Mouse (Mus musculus): Measurements from ENCODE around the gene Eml5. TPM values are rescaled to one million over a fixed set of nuclear protein-coding genes. Genes with fewer than 3 reads are reported as not detected.

Gene Eml5
- polyA plus RNA-seq (2015; fragmentation: Nextera tagmentation; extraction: Ambion mirVana): 4.4 and 5.0 TPM in 2 replicates

GRCm38 (mm10) chr12:98900881-98901801, at the start of gene Eml5:
TSS of gene Eml5 (minus strand) at chr12:98901484.
- Histone ChIP-seq H3K9me3 (no peaks in the 10 kb centered on the region), H3K27me3 (replicated peaks) (peaks cover 16% of the 10 kb centered on the region), H3K9ac (peak within 1 kb of the TSS; percentile 88), H3K4me1 (peaks cover 11% of the 10 kb centered on the region), H3K36me3 (no peaks in the 10 kb centered on the region), H3K27ac (replicated peaks) (peak within 1 kb of the TSS; percentile 71), H3K4me2 (peak within 1 kb of the TSS; percentile 89), H3K4me3 (peak within 1 kb of the TSS; percentile 88)
- peak; percentile 88 for ATAC-seq (ENCODE audit: extremely low read depth, insufficient number of reproducible peaks, low FRiP score, low TSS enrichment)
- WGBS: under 1% methylated on average over 76 of the region's 101 CpGs

GRCm38 (mm10) chr12:98932856-98933255, 31.6 kb upstream of the Eml5 start:
- H3K36me3 ChIP-seq: no peaks in the 10 kb centered on the region
- H3K9me3 ChIP-seq: no peaks in the 10 kb centered on the region
- 100% methylated on average over 1 of the region's 1 CpGs for WGBS
- no peaks in the 10 kb centered on the region for H3K27me3 ChIP-seq (replicated peaks)
- no peak for ATAC-seq (ENCODE audit: extremely low read depth, insufficient number of reproducible peaks, low FRiP score, low TSS enrichment)
- H3K4me2 ChIP-seq: no peak overlapping the region
- no peak overlapping the region for H3K4me3 ChIP-seq
- no peak overlapping the region for H3K9ac ChIP-seq
- H3K4me1 ChIP-seq: no peaks in the 10 kb centered on the region
- no peak overlapping the region for H3K27ac ChIP-seq (replicated peaks)

GRCm38 (mm10) chr12:98932441-98932840, 31.2 kb upstream of the Eml5 start:
- Histone ChIP-seq H3K9ac (no peak overlapping the region), H3K4me2 (no peak overlapping the region), H3K36me3 (no peaks in the 10 kb centered on the region), H3K4me1 (no peaks in the 10 kb centered on the region), H3K27ac (replicated peaks) (no peak overlapping the region), H3K9me3 (no peaks in the 10 kb centered on the region), H3K27me3 (replicated peaks) (no peaks in the 10 kb centered on the region), H3K4me3 (no peak overlapping the region)
- no peak for ATAC-seq (ENCODE audit: extremely low read depth, insufficient number of reproducible peaks, low FRiP score, low TSS enrichment)
- WGBS: 87% methylated on average over 4 of the region's 4 CpGs

- no peaks in the 10 kb centered on the region for H3K4me1 ChIP-seq
- WGBS: 82% methylated on average over 4 of the region's 4 CpGs
- H3K9me3 ChIP-seq: no peaks in the 10 kb centered on the region
- no peak for ATAC-seq (ENCODE audit: extremely low read depth, insufficient number of reproducible peaks, low FRiP score, low TSS enrichment)
- no peak overlapping the region for H3K27ac ChIP-seq (replicated peaks)
- H3K4me2 ChIP-seq: no peak overlapping the region
- H3K9ac ChIP-seq: no peak overlapping the region
- no peak overlapping the region for H3K4me3 ChIP-seq
- no peaks in the 10 kb centered on the region for H3K27me3 ChIP-seq (replicated peaks)
- no peaks in the 10 kb centered on the region for H3K36me3 ChIP-seq
Measured at GRCm38 (mm10) chr12:98931174-98931573, 29.9 kb upstream of the Eml5 start.

GRCm38 (mm10) chr12:98920194-98920991, 19.1 kb upstream of the Eml5 start, which contains the start of gene Ttc8:
TSS of gene Ttc8 (plus strand) at chr12:98920574.
- peaks cover 16% of the 10 kb centered on the region for H3K27me3 ChIP-seq (replicated peaks)
- peak within 1 kb of the TSS; percentile 58 for H3K27ac ChIP-seq (replicated peaks)
- 0 out of 2 replicates have a peak, but pooled peaks cover 5% of the 10 kb centered on the region for H3K4me1 ChIP-seq
- H3K4me3 ChIP-seq: peak within 1 kb of the TSS; percentile 73
- no peaks in the 10 kb centered on the region for H3K9me3 ChIP-seq
- peak within 1 kb of the TSS; percentile 88 for H3K9ac ChIP-seq
- peak; percentile 82 for ATAC-seq (ENCODE audit: extremely low read depth, insufficient number of reproducible peaks, low FRiP score, low TSS enrichment)
- peak within 1 kb of the TSS; percentile 78 for H3K4me2 ChIP-seq
- WGBS: under 1% methylated on average over 35 of the region's 35 CpGs
- H3K36me3 ChIP-seq: no peaks in the 10 kb centered on the region

GRCm38 (mm10) chr12:98910096-98910495, 8.8 kb upstream of the Eml5 start:
- no peak overlapping the region for H3K9ac ChIP-seq
- no peaks in the 10 kb centered on the region for H3K36me3 ChIP-seq
- H3K9me3 ChIP-seq: no peaks in the 10 kb centered on the region
- no peak overlapping the region for H3K4me3 ChIP-seq
- no peaks in the 10 kb centered on the region for H3K27me3 ChIP-seq (replicated peaks)
- H3K4me2 ChIP-seq: peak overlapping the region; percentile 29; the same call in 1 of the 2 replicates
- ATAC-seq (ENCODE audit: extremely low read depth, insufficient number of reproducible peaks, low FRiP score, low TSS enrichment): no peak
- WGBS: 42% methylated on average over 9 of the region's 9 CpGs
- H3K27ac ChIP-seq (replicated peaks): peak overlapping the region; percentile 77
- H3K4me1 ChIP-seq: peaks cover 16% of the 10 kb centered on the region

- H3K36me3 ChIP-seq: no peaks in the 10 kb centered on the region
- 69% methylated on average over 5 of the region's 5 CpGs for WGBS
- peaks cover 15% of the 10 kb centered on the region for H3K4me1 ChIP-seq
- H3K4me2 ChIP-seq: no peak overlapping the region
- H3K27ac ChIP-seq (replicated peaks): no peak overlapping the region
- ATAC-seq (ENCODE audit: extremely low read depth, insufficient number of reproducible peaks, low FRiP score, low TSS enrichment): no peak
- H3K4me3 ChIP-seq: no peak overlapping the region
- H3K9me3 ChIP-seq: no peaks in the 10 kb centered on the region
- H3K9ac ChIP-seq: no peak overlapping the region
- H3K27me3 ChIP-seq (replicated peaks): 0 out of 2 replicates have a peak, but pooled peaks cover 1% of the 10 kb centered on the region
Measured at GRCm38 (mm10) chr12:98905466-98905865, 4.2 kb upstream of the Eml5 start.

- 2% methylated on average over 31 of the region's 31 CpGs for WGBS
- Histone ChIP-seq H3K4me1 (peaks cover 11% of the 10 kb centered on the region), H3K27me3 (replicated peaks) (peaks cover 16% of the 10 kb centered on the region), H3K4me3 (peak overlapping the region; percentile 88), H3K27ac (replicated peaks) (no peak overlapping the region), H3K9ac (peak overlapping the region; percentile 88), H3K9me3 (no peaks in the 10 kb centered on the region), H3K4me2 (peak overlapping the region; percentile 89), H3K36me3 (no peaks in the 10 kb centered on the region)
- 0 out of 2 replicates have a peak, but pooled peaks have one; percentile 4 for ATAC-seq (ENCODE audit: extremely low read depth, insufficient number of reproducible peaks, low FRiP score, low TSS enrichment)
Measured at GRCm38 (mm10) chr12:98900341-98900880, 873 bp downstream of the Eml5 start.

- no peaks in the 10 kb centered on the region for H3K36me3 ChIP-seq
- peak overlapping the region; percentile 89 for H3K4me2 ChIP-seq
- peaks cover 11% of the 10 kb centered on the region for H3K4me1 ChIP-seq
- H3K4me3 ChIP-seq: peak overlapping the region; percentile 88
- peak overlapping the region; percentile 88 for H3K9ac ChIP-seq
- 76% methylated on average over 6 of the region's 6 CpGs for WGBS
- H3K27ac ChIP-seq (replicated peaks): no peak overlapping the region
- peaks cover 16% of the 10 kb centered on the region for H3K27me3 ChIP-seq (replicated peaks)
- no peak for ATAC-seq (ENCODE audit: extremely low read depth, insufficient number of reproducible peaks, low FRiP score, low TSS enrichment)
- H3K9me3 ChIP-seq: no peaks in the 10 kb centered on the region
Measured at GRCm38 (mm10) chr12:98899676-98900075, 1.6 kb downstream of the Eml5 start.

- no peak overlapping the region for H3K9ac ChIP-seq
- no peak for ATAC-seq (ENCODE audit: extremely low read depth, insufficient number of reproducible peaks, low FRiP score, low TSS enrichment)
- no peak overlapping the region for H3K27ac ChIP-seq (replicated peaks)
- H3K4me2 ChIP-seq: no peak overlapping the region
- no peak overlapping the region for H3K4me3 ChIP-seq
- peaks cover 16% of the 10 kb centered on the region for H3K27me3 ChIP-seq (replicated peaks)
- WGBS: 77% methylated on average over 1 of the region's 1 CpGs
- H3K36me3 ChIP-seq: no peaks in the 10 kb centered on the region
- peaks cover 11% of the 10 kb centered on the region for H3K4me1 ChIP-seq
- H3K9me3 ChIP-seq: no peaks in the 10 kb centered on the region
Measured at GRCm38 (mm10) chr12:98896761-98897160, 4.5 kb downstream of the Eml5 start.

- no peaks in the 10 kb centered on the region for H3K4me1 ChIP-seq
Measured at GRCm38 (mm10) chr12:98884515-98884914, 16.8 kb downstream of the Eml5 start.

More at GRCm38 (mm10) chr12:98884515-98884914, 16.8 kb downstream of the Eml5 start:
- Histone ChIP-seq H3K4me3 (no peak overlapping the region), H3K36me3 (no peaks in the 10 kb centered on the region), H3K9ac (no peak overlapping the region), H3K27me3 (replicated peaks) (no peaks in the 10 kb centered on the region), H3K27ac (replicated peaks) (no peak overlapping the region), H3K4me2 (no peak overlapping the region), H3K9me3 (no peaks in the 10 kb centered on the region)
- WGBS: 2% methylated on average over 1 of the region's 1 CpGs
- no peak for ATAC-seq (ENCODE audit: extremely low read depth, insufficient number of reproducible peaks, low FRiP score, low TSS enrichment)

Data from heart, embryonic 13.5 days (tissue).